Mouse (Mus musculus) CD8-positive naive resting alpha-beta T cell, adult 2 months (primary cell): Measurements from ENCODE around the gene Flt3.

Source experiments
- DNase-seq, 2 experiments: peaks; one replicate each; pipeline ENCODE4 v3.0.0; 2022; ENCODE audit warnings: low read depth in 2 of 2, low spot score in 2 of 2

Flt3 gene

DNA sequence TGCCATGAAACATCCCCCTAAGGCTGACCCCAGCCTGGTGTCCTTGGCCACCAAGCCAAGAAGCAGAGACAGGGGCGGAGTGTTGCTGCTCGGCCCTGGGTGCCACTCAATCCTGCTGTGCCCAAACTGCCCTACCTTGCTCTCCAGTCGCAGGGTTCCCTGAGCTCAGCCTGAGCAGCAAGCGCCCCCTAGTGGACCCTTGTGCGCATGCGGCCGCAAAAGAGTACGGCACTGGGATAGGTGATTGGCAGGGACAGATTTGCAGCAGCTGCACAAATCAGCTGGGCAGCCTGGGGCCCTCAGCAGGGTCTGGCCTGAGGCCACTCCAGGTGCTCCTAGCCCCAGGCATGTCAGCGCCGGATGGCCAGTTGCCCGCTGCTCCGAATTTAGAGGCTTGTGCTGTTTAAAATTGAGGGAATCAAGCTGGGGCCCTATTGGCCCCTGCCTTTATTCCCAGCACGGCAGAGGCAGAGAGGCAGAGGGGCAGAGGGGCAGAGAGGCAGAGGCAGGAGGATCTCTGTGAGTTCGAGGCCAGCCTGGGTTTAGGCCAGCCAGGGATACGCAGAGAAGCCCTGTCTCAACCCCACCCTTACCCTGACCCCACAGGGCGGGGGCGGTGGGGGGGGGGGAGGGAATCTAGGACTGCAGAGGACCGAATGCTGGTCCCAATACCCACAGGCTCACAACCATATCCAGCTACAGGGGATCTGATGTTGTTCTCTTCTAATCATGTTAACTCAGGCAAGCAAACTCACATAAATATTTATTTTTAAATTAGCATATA, 107.0 kb downstream of the Flt3 start:
- DNase-seq: peak; percentile 44 to 52

GRCm38 (mm10) chr5:147292506-147293120, 107.7 kb downstream of the Flt3 start:
- no peak for DNase-seq

DNA sequence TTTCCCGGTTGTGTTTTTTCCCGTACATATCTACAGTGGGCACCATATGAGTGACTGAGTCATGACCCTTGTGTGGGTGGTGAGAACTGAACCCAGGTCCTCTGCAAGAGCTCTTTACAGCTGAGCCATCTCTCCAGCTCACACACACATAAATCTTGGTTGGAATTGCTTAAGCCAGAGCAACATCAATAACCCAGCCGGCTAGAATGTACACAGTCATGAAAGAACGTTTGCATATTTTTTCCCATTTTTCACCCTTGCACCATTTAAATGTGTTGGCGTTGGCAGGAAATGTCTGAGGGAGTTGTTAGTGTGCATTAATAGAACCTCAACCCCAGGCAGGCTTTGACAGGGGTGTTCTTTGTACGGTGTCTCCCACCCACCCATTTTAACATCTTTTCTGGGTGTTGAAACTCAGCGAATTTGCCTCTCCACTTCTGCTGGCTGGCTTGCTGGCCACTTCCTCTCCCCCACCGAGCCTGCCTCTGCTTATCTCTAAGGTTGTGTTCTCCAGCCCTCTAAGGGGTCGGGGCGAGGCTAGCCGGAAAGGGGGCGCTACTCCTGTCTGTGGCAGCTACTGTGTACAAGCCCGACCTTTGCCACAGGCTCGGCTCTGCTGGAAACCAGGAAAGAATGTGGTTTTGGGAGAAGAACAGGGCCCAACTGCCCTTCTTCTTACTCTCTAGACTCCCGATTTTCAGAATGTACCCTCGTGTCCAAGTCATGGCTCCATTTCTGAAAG, 108.4 kb downstream of the Flt3 start:
- no peak for DNase-seq

- no peak for DNase-seq
Measured at GRCm38 (mm10) chr5:147284365-147284764, 115.9 kb downstream of the Flt3 start.
